Mouse (Mus musculus): ENCODE results near the gene Inka1. TPM values are rescaled to one million over a fixed set of nuclear protein-coding genes. Genes with fewer than 3 reads are reported as not detected.

Gene Inka1
- polyA plus RNA-seq, 1 experiment from 2014 or later, result 74.8 TPM

GRCm38 (mm10) chr9:107950460-107951355, 35.0 kb downstream of the Inka1 start:
- Histone ChIP-seq H3K9ac (ENCODE audit: low read depth, low read length) (peak overlapping the region; percentile 78), H3K27me3 (replicated peaks; ENCODE audit: control insufficient read depth, insufficient read depth, low read length) (no peaks in the 10 kb centered on the region), H3K4me3 (ENCODE audit: low read depth, low read length) (peak overlapping the region; percentile 72), H3K4me1 (replicated peaks; ENCODE audit: control insufficient read depth, insufficient read depth, low read length) (peaks cover 12% of the 10 kb centered on the region), H3K4me2 (peak overlapping the region; percentile 66), H3K9me3 (ENCODE audit: control insufficient read depth, low read length) (no peaks in the 10 kb centered on the region), H3K27ac (ENCODE audit: low read depth, low read length) (peak overlapping the region; percentile 33; the same call in 1 of the 2 replicates), H3K36me3 (ENCODE audit: control insufficient read depth, insufficient read depth, low read length) (no peaks in the 10 kb centered on the region)
- peak; percentile 84 for DNase-seq (ENCODE audit: low spot score)
- ATAC-seq (replicated peaks; ENCODE audit: low FRiP score), result peak; percentile 87
- WGBS, result 17% methylated on average over 45 of the region's 45 CpGs

GRCm38 (mm10) chr9:107949922-107950235, 35.8 kb downstream of the Inka1 start, which contains the start of gene Traip:
Gene Traip (plus strand): TSS chr9:107950136.
- Histone ChIP-seq H3K9ac (ENCODE audit: low read depth, low read length) (peak within 1 kb of the TSS; percentile 78), H3K27ac (ENCODE audit: low read depth, low read length) (peak within 1 kb of the TSS; percentile 33; the same call in 1 of the 2 replicates), H3K4me2 (peak within 1 kb of the TSS; percentile 66), H3K27me3 (replicated peaks; ENCODE audit: control insufficient read depth, insufficient read depth, low read length) (no peaks in the 10 kb centered on the region), H3K4me1 (replicated peaks; ENCODE audit: control insufficient read depth, insufficient read depth, low read length) (peaks cover 12% of the 10 kb centered on the region), H3K9me3 (ENCODE audit: control insufficient read depth, low read length) (no peaks in the 10 kb centered on the region), H3K36me3 (ENCODE audit: control insufficient read depth, insufficient read depth, low read length) (no peaks in the 10 kb centered on the region), H3K4me3 (ENCODE audit: low read depth, low read length) (peak within 1 kb of the TSS; percentile 72)
- WGBS, result 90% methylated on average over 10 of the region's 10 CpGs
- ATAC-seq (replicated peaks; ENCODE audit: low FRiP score) (no peak), DNase-seq (ENCODE audit: low spot score) (no peak)

- 79% methylated on average over 13 of the region's 13 CpGs for WGBS
- H3K9ac ChIP-seq (ENCODE audit: low read depth, low read length), result no peak overlapping the region
- no peaks in the 10 kb centered on the region for H3K27me3 ChIP-seq (replicated peaks; ENCODE audit: control insufficient read depth, insufficient read depth, low read length)
- ATAC-seq (replicated peaks; ENCODE audit: low FRiP score), result no peak
- no peaks in the 10 kb centered on the region for H3K9me3 ChIP-seq (ENCODE audit: control insufficient read depth, low read length)
- H3K36me3 ChIP-seq (ENCODE audit: control insufficient read depth, insufficient read depth, low read length), result no peaks in the 10 kb centered on the region
- H3K4me1 ChIP-seq (replicated peaks; ENCODE audit: control insufficient read depth, insufficient read depth, low read length), result peaks cover 12% of the 10 kb centered on the region
- DNase-seq (ENCODE audit: low spot score), result no peak
- no peak overlapping the region for H3K4me2 ChIP-seq
- no peak overlapping the region for H3K27ac ChIP-seq (ENCODE audit: low read depth, low read length)
- no peak overlapping the region for H3K4me3 ChIP-seq (ENCODE audit: low read depth, low read length)
Observed at GRCm38 (mm10) chr9:107949184-107949921, 36.3 kb downstream of the Inka1 start.

GRCm38 (mm10) chr9:107947241-107948194, 38.2 kb downstream of the Inka1 start:
- no peaks in the 10 kb centered on the region for H3K9me3 ChIP-seq (ENCODE audit: control insufficient read depth, low read length)
- H3K27me3 ChIP-seq (replicated peaks; ENCODE audit: control insufficient read depth, insufficient read depth, low read length), result no peaks in the 10 kb centered on the region
- H3K4me1 ChIP-seq (replicated peaks; ENCODE audit: control insufficient read depth, insufficient read depth, low read length), result peaks cover 10% of the 10 kb centered on the region
- no peak overlapping the region for H3K9ac ChIP-seq (ENCODE audit: low read depth, low read length)
- H3K4me2 ChIP-seq, result no peak overlapping the region
- no peaks in the 10 kb centered on the region for H3K36me3 ChIP-seq (ENCODE audit: control insufficient read depth, insufficient read depth, low read length)
- H3K27ac ChIP-seq (ENCODE audit: low read depth, low read length), result no peak overlapping the region
- DNase-seq (ENCODE audit: low spot score) (no peak), ATAC-seq (replicated peaks; ENCODE audit: low FRiP score) (no peak)
- H3K4me3 ChIP-seq (ENCODE audit: low read depth, low read length), result no peak overlapping the region
- WGBS, result 84% methylated on average over 31 of the region's 31 CpGs

- DNase-seq (ENCODE audit: low spot score), result no peak
- no peak for ATAC-seq (replicated peaks; ENCODE audit: low FRiP score)
- WGBS, result 24% methylated on average over 3 of the region's 3 CpGs
- Histone ChIP-seq H3K4me3 (ENCODE audit: low read depth, low read length) (no peak overlapping the region; the same call in 1 of the 2 replicates), H3K4me1 (replicated peaks; ENCODE audit: control insufficient read depth, insufficient read depth, low read length) (peaks cover 8% of the 10 kb centered on the region), H3K9me3 (ENCODE audit: control insufficient read depth, low read length) (no peaks in the 10 kb centered on the region), H3K36me3 (ENCODE audit: control insufficient read depth, insufficient read depth, low read length) (no peaks in the 10 kb centered on the region), H3K4me2 (peak overlapping the region; percentile 76), H3K9ac (ENCODE audit: low read depth, low read length) (no peak overlapping the region), H3K27ac (ENCODE audit: low read depth, low read length) (no peak overlapping the region), H3K27me3 (replicated peaks; ENCODE audit: control insufficient read depth, insufficient read depth, low read length) (peaks cover 52% of the 10 kb centered on the region)
Observed at GRCm38 (mm10) chr9:107936831-107937230, 48.8 kb downstream of the Inka1 start.

- DNase-seq (ENCODE audit: low spot score) (no peak), ATAC-seq (replicated peaks; ENCODE audit: low FRiP score) (no peak)
- Histone ChIP-seq H3K9ac (ENCODE audit: low read depth, low read length) (no peak overlapping the region), H3K27ac (ENCODE audit: low read depth, low read length) (no peak overlapping the region), H3K9me3 (ENCODE audit: control insufficient read depth, low read length) (no peaks in the 10 kb centered on the region), H3K36me3 (ENCODE audit: control insufficient read depth, insufficient read depth, low read length) (no peaks in the 10 kb centered on the region), H3K4me3 (ENCODE audit: low read depth, low read length) (peak overlapping the region; percentile 50), H3K27me3 (replicated peaks; ENCODE audit: control insufficient read depth, insufficient read depth, low read length) (peaks cover 52% of the 10 kb centered on the region), H3K4me1 (replicated peaks; ENCODE audit: control insufficient read depth, insufficient read depth, low read length) (peaks cover 8% of the 10 kb centered on the region), H3K4me2 (peak overlapping the region; percentile 76)
- 5% methylated on average over 29 of the region's 29 CpGs for WGBS
Observed at GRCm38 (mm10) chr9:107936215-107936822, 49.4 kb downstream of the Inka1 start.

- Histone ChIP-seq H3K9ac (ENCODE audit: low read depth, low read length) (no peak overlapping the region), H3K27me3 (replicated peaks; ENCODE audit: control insufficient read depth, insufficient read depth, low read length) (peaks cover 49% of the 10 kb centered on the region)
Observed at GRCm38 (mm10) chr9:107935790-107936214, 49.9 kb downstream of the Inka1 start.

GRCm38 (mm10) chr9:107935374-107935773, 50.3 kb downstream of the Inka1 start, which contains the start of gene Camkv:
Gene Camkv (plus strand): TSS chr9:107935674.
- H3K9ac ChIP-seq (ENCODE audit: low read depth, low read length), result no peak within 1 kb of the TSS
- no peak for ATAC-seq (replicated peaks; ENCODE audit: low FRiP score)
- no peak for DNase-seq (ENCODE audit: low spot score)
- no peaks in the 10 kb centered on the region for H3K36me3 ChIP-seq (ENCODE audit: control insufficient read depth, insufficient read depth, low read length)
- H3K27me3 ChIP-seq (replicated peaks; ENCODE audit: control insufficient read depth, insufficient read depth, low read length), result peaks cover 45% of the 10 kb centered on the region
- peaks cover 8% of the 10 kb centered on the region for H3K4me1 ChIP-seq (replicated peaks; ENCODE audit: control insufficient read depth, insufficient read depth, low read length)
- H3K27ac ChIP-seq (ENCODE audit: low read depth, low read length), result no peak within 1 kb of the TSS
- no peaks in the 10 kb centered on the region for H3K9me3 ChIP-seq (ENCODE audit: control insufficient read depth, low read length)
- H3K4me3 ChIP-seq (ENCODE audit: low read depth, low read length), result peak within 1 kb of the TSS; percentile 50
- WGBS, result 22% methylated on average over 3 of the region's 3 CpGs
- H3K4me2 ChIP-seq, result peak within 1 kb of the TSS; percentile 76

More at GRCm38 (mm10) chr9:107935790-107936214, 49.9 kb downstream of the Inka1 start:
- Histone ChIP-seq H3K36me3 (ENCODE audit: control insufficient read depth, insufficient read depth, low read length) (no peaks in the 10 kb centered on the region), H3K27ac (ENCODE audit: low read depth, low read length) (no peak overlapping the region), H3K4me1 (replicated peaks; ENCODE audit: control insufficient read depth, insufficient read depth, low read length) (peaks cover 8% of the 10 kb centered on the region), H3K4me2 (peak overlapping the region; percentile 76), H3K4me3 (ENCODE audit: low read depth, low read length) (peak overlapping the region; percentile 50), H3K9me3 (ENCODE audit: control insufficient read depth, low read length) (no peaks in the 10 kb centered on the region)
- no peak for ATAC-seq (replicated peaks; ENCODE audit: low FRiP score)
- DNase-seq (ENCODE audit: low spot score), result peak; percentile 52
- under 1% methylated on average over 38 of the region's 41 CpGs for WGBS

All from liver, embryonic 11.5 days (tissue).